Mouse (Mus musculus): Measurements from ENCODE around the gene C2cd6. TPM values are rescaled to one million over a fixed set of nuclear protein-coding genes. Genes with fewer than 3 reads are reported as not detected.

C2cd6 gene
- polyA plus RNA-seq, 2 experiments = 0.04 TPM; not detected in 1

DNA sequence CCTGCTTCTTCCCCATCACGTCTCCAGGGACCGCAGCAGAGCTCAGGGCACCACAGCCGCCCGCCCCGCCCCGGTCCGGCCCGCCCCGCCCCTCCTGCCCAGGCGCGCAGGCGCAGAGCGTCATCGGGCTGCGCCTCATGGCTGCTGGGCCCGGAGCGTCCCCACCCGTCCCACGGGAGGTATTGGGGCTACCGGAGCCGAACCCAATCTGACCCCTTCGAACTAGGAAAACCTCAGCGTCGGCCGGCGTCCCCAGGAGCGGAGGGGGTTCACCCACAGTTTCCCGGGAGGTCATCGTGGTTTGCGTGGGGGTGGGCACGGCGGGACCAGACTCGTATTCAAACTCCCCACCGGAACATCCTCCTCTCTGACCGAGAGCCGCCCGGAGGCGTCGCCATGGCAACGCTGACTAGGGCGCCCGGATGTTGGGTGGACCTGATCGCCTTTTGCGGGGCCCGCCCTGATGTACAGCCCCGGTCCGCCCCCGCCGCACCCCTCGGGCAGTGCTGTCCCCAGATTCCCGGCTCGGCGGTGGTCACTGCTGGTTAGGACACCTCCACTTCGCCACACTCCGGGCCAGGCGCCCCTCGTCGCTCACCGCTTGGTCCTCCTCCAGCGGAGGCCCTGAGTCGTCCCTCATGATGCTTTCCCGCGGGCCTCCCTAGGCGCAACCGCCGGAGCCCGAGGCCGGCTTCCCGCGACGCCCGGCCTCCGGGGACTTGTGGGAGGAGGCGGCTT is 25.2 kb upstream of the C2cd6 start, which contains the start of gene Tmem237:
Tmem237 (minus strand) TSS at position 689 of the 738 bp plus-strand sequence.
- DNase-seq (ENCODE audit: low read depth in 3 of 3, low spot score in 3 of 3) (peak; percentile 68 to 74 (median 70)), ATAC-seq (ENCODE audit: insufficient read depth) (peak; percentile 97)
- WGBS (ENCODE audit: insufficient replicate concordance) = under 1% methylated on average over 74 of the region's 74 CpGs
- Histone ChIP-seq H3K27ac (no peak within 1 kb of the TSS), H3K4me1 (replicated peaks; ENCODE audit: control insufficient read depth in 2 of 2, insufficient read depth in 2 of 2, low read length in 1 of 2) (peaks cover 0 to 6% of the 10 kb centered on the region in 2 experiments; a peak in 3 of 4 replicates), H3K36me3 (replicated peaks; ENCODE audit: control insufficient read depth, insufficient read depth, low read depth) (no peaks in the 10 kb centered on the region), H3K9ac (replicated peaks) (peak within 1 kb of the TSS; percentile 61), H3K4me2 (ENCODE audit: low read depth) (peak within 1 kb of the TSS; percentile 69), H3K4me3 (ENCODE audit: insufficient read depth in 1 of 2, low read depth in 2 of 2, low read length in 2 of 2) (peak within 1 kb of the TSS; percentile 59 to 80), H3K27me3 (ENCODE audit: control insufficient read depth, insufficient read depth, low read length) (no peaks in the 10 kb centered on the region), H3K9me3 (ENCODE audit: control insufficient read depth, low read length) (no peaks in the 10 kb centered on the region)
- no peak for TF ChIP-seq CTCF (IDR thresholded peaks at IDR 0.05; ENCODE audit: low read depth)
- TF ChIP-seq EP300 (IDR thresholded peaks at IDR 0.05; ENCODE audit: low read depth) = no peak

DNA sequence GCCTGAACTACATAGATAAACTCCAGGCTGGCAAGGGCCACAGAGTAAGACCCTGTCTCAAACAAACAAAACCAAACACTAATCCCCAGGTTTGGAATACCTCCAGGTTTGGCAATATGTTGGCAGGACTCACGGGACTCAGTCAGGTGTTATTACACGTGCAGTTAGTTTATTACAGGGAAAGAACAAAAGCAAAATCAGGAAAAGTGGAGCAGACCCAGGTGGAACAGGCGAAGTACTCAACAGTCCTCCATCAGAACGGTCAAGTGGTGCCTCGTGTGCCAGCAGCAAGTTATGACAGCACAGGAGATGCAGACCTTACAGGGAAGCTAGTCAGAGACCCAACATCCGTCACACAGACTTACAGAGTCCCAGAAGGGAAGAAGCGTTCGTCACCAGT is 15.8 kb upstream of the C2cd6 start:
- Histone ChIP-seq H3K4me2 (ENCODE audit: low read depth) (no peak overlapping the region), H3K9ac (replicated peaks) (no peak overlapping the region), H3K27ac (no peak overlapping the region), H3K4me3 (ENCODE audit: insufficient read depth in 1 of 2, low read depth in 2 of 2, low read length in 2 of 2) (no peak overlapping the region), H3K27me3 (ENCODE audit: control insufficient read depth, insufficient read depth, low read length) (no peaks in the 10 kb centered on the region), H3K36me3 (replicated peaks; ENCODE audit: control insufficient read depth, insufficient read depth, low read depth) (no peaks in the 10 kb centered on the region), H3K4me1 (replicated peaks; ENCODE audit: control insufficient read depth in 2 of 2, insufficient read depth in 2 of 2, low read length in 1 of 2) (no peaks in the 10 kb centered on the region), H3K9me3 (ENCODE audit: control insufficient read depth, low read length) (no peaks in the 10 kb centered on the region)
- WGBS (ENCODE audit: insufficient replicate concordance) = 64% methylated on average over 8 of the region's 8 CpGs
- no peak for DNase-seq (ENCODE audit: low read depth in 3 of 3, low spot score in 3 of 3)
- TF ChIP-seq CTCF (IDR thresholded peaks at IDR 0.05; ENCODE audit: low read depth) (no peak), EP300 (IDR thresholded peaks at IDR 0.05; ENCODE audit: low read depth) (no peak)
- ATAC-seq (ENCODE audit: insufficient read depth) = no peak

- Histone ChIP-seq H3K4me2 (ENCODE audit: low read depth) (no peak overlapping the region), H3K4me1 (replicated peaks; ENCODE audit: control insufficient read depth in 2 of 2, insufficient read depth in 2 of 2, low read length in 1 of 2) (no peaks in the 10 kb centered on the region), H3K4me3 (ENCODE audit: insufficient read depth in 1 of 2, low read depth in 2 of 2, low read length in 2 of 2) (no peak overlapping the region), H3K36me3 (replicated peaks; ENCODE audit: control insufficient read depth, insufficient read depth, low read depth) (no peaks in the 10 kb centered on the region), H3K27ac (no peak overlapping the region), H3K9me3 (ENCODE audit: control insufficient read depth, low read length) (no peaks in the 10 kb centered on the region), H3K27me3 (ENCODE audit: control insufficient read depth, insufficient read depth, low read length) (no peaks in the 10 kb centered on the region), H3K9ac (replicated peaks) (no peak overlapping the region)
- 62% methylated on average over 6 of the region's 6 CpGs for WGBS (ENCODE audit: insufficient replicate concordance)
- DNase-seq (ENCODE audit: low read depth in 3 of 3, low spot score in 3 of 3) (peak in 1 of 3 experiments; percentile 3), ATAC-seq (ENCODE audit: insufficient read depth) (no peak)
- TF ChIP-seq EP300 (IDR thresholded peaks at IDR 0.05; ENCODE audit: low read depth) (no peak), CTCF (IDR thresholded peaks at IDR 0.05; ENCODE audit: low read depth) (no peak)
Observed at GRCm38 (mm10) chr1:59102071-59102470, 7.4 kb upstream of the C2cd6 start.

- no peak overlapping the region for H3K4me2 ChIP-seq (ENCODE audit: low read depth)
- H3K4me3 ChIP-seq (ENCODE audit: insufficient read depth in 1 of 2, low read depth in 2 of 2, low read length in 2 of 2) = no peak overlapping the region
- WGBS (ENCODE audit: insufficient replicate concordance) = 72% methylated on average over 5 of the region's 5 CpGs
- no peak overlapping the region for H3K27ac ChIP-seq
- TF ChIP-seq CTCF (IDR thresholded peaks at IDR 0.05; ENCODE audit: low read depth) (no peak), EP300 (IDR thresholded peaks at IDR 0.05; ENCODE audit: low read depth) (no peak)
- H3K9ac ChIP-seq (replicated peaks) = no peak overlapping the region
- no peaks in the 10 kb centered on the region for H3K4me1 ChIP-seq (replicated peaks; ENCODE audit: control insufficient read depth in 2 of 2, insufficient read depth in 2 of 2, low read length in 1 of 2)
- H3K36me3 ChIP-seq (replicated peaks; ENCODE audit: control insufficient read depth, insufficient read depth, low read depth) = no peaks in the 10 kb centered on the region
- DNase-seq (ENCODE audit: low read depth in 3 of 3, low spot score in 3 of 3) (no peak), ATAC-seq (ENCODE audit: insufficient read depth) (no peak)
- H3K9me3 ChIP-seq (ENCODE audit: control insufficient read depth, low read length) = no peaks in the 10 kb centered on the region
- H3K27me3 ChIP-seq (ENCODE audit: control insufficient read depth, insufficient read depth, low read length) = no peaks in the 10 kb centered on the region
Observed at GRCm38 (mm10) chr1:59101020-59101419, 6.3 kb upstream of the C2cd6 start.

- Histone ChIP-seq H3K36me3 (replicated peaks; ENCODE audit: control insufficient read depth, insufficient read depth, low read depth) (no peaks in the 10 kb centered on the region), H3K4me3 (ENCODE audit: insufficient read depth in 1 of 2, low read depth in 2 of 2, low read length in 2 of 2) (no peak overlapping the region), H3K27ac (no peak overlapping the region), H3K9ac (replicated peaks) (no peak overlapping the region), H3K9me3 (ENCODE audit: control insufficient read depth, low read length) (no peaks in the 10 kb centered on the region), H3K4me2 (ENCODE audit: low read depth) (no peak overlapping the region), H3K4me1 (replicated peaks; ENCODE audit: control insufficient read depth in 2 of 2, insufficient read depth in 2 of 2, low read length in 1 of 2) (no peaks in the 10 kb centered on the region), H3K27me3 (ENCODE audit: control insufficient read depth, insufficient read depth, low read length) (no peaks in the 10 kb centered on the region)
- TF ChIP-seq EP300 (IDR thresholded peaks at IDR 0.05; ENCODE audit: low read depth) (no peak), CTCF (IDR thresholded peaks at IDR 0.05; ENCODE audit: low read depth) (peak; percentile 52)
- WGBS (ENCODE audit: insufficient replicate concordance) = 24% methylated on average over 3 of the region's 3 CpGs
- no peak for ATAC-seq (ENCODE audit: insufficient read depth)
- no peak for DNase-seq (ENCODE audit: low read depth in 3 of 3, low spot score in 3 of 3)
Observed at GRCm38 (mm10) chr1:59070867-59071266, 23.8 kb downstream of the C2cd6 start.
